Mouse (Mus musculus): Measurements from ENCODE around the gene Ccdc137. TPM values are rescaled to one million over a fixed set of nuclear protein-coding genes. Genes with fewer than 3 reads are reported as not detected.

The Ccdc137 gene
- polyA plus RNA-seq, 1 experiment from 2014 or later, result 19.9 TPM

DNA sequence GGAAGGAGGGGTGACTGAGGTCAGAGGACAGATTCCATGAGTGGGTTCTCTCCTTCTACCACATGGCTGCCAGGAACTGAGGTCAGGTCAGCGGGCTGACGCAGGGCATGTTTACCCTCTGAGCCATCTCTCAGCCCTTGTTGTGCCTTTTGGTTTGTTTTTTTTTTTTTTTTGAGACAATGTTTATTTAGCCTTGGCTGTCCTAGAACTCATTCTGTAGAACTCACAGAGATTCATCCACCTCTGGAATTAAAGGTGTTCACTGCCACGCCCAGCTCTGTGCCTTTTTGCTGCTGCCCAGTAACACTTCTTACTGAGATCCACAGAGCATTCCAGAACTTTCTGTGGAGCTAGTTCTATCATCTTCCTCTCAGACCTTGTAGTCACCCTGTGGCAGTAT is 47.7 kb downstream of the Ccdc137 start:
- WGBS, result 86% methylated on average over 3 of the region's 3 CpGs
- no peaks in the 10 kb centered on the region for H3K27me3 ChIP-seq (ENCODE audit: control insufficient read depth, insufficient read depth, low read length)
- H3K4me2 ChIP-seq (replicated peaks), result no peak overlapping the region
- H3K9ac ChIP-seq, result no peak overlapping the region
- H3K9me3 ChIP-seq (ENCODE audit: control insufficient read depth, low read length), result no peaks in the 10 kb centered on the region
- H3K27ac ChIP-seq, result no peak overlapping the region
- no peak overlapping the region for H3K4me3 ChIP-seq (replicated peaks; ENCODE audit: low read length)
- DNase-seq (ENCODE audit: low spot score) (no peak), ATAC-seq (ENCODE audit: low FRiP score) (no peak)
- H3K36me3 ChIP-seq (replicated peaks; ENCODE audit: control insufficient read depth, insufficient read depth), result no peaks in the 10 kb centered on the region
- H3K4me1 ChIP-seq (replicated peaks; ENCODE audit: control insufficient read depth, insufficient read depth, low read length), result no peaks in the 10 kb centered on the region

- WGBS, result 69% methylated on average over 4 of the region's 4 CpGs
- Histone ChIP-seq H3K9ac (no peak overlapping the region), H3K36me3 (replicated peaks; ENCODE audit: control insufficient read depth, insufficient read depth) (no peaks in the 10 kb centered on the region), H3K27me3 (ENCODE audit: control insufficient read depth, insufficient read depth, low read length) (no peaks in the 10 kb centered on the region), H3K4me2 (replicated peaks) (no peak overlapping the region), H3K4me3 (replicated peaks; ENCODE audit: low read length) (no peak overlapping the region), H3K4me1 (replicated peaks; ENCODE audit: control insufficient read depth, insufficient read depth, low read length) (no peaks in the 10 kb centered on the region), H3K9me3 (ENCODE audit: control insufficient read depth, low read length) (no peaks in the 10 kb centered on the region), H3K27ac (no peak overlapping the region)
- DNase-seq (ENCODE audit: low spot score) (no peak), ATAC-seq (ENCODE audit: low FRiP score) (no peak)
Observed at GRCm38 (mm10) chr11:120506899-120507298, 49.0 kb downstream of the Ccdc137 start.

- DNase-seq (ENCODE audit: low spot score) (no peak), ATAC-seq (ENCODE audit: low FRiP score) (no peak)
- WGBS, result 74% methylated on average over 13 of the region's 13 CpGs
Observed at GRCm38 (mm10) chr11:120507611-120508289, 49.8 kb downstream of the Ccdc137 start.

DNA sequence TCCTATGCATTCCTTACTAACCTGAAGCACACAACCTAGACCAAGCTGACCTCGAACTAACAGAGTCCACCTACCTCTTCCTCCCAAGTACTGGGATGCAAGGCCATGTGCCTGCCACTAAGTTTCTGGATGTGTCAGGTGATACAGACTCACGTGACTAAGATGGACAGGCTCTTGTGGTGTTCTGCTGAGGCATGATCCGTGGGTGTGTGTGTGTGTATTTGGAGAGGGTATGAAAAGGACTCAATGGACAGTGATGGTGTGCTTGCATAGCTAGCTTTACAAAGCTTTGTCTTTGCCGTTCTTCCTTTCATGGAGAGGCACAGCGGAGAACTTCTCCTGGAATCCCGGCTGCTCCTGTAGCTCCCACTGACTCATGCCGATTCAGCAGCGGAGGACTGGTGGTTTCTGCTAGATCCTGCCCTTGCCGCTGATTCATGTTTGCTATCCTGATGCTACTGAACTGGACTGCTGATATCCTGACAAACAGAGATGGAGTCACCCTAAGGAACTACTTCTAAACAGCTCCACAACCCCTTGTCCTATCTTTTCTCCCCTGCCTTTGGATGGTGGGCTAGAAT is 50.5 kb downstream of the Ccdc137 start:
- Histone ChIP-seq H3K27ac (no peak overlapping the region), H3K27me3 (ENCODE audit: control insufficient read depth, insufficient read depth, low read length) (no peaks in the 10 kb centered on the region), H3K36me3 (replicated peaks; ENCODE audit: control insufficient read depth, insufficient read depth) (no peaks in the 10 kb centered on the region), H3K4me3 (replicated peaks; ENCODE audit: low read length) (no peak overlapping the region), H3K9ac (no peak overlapping the region), H3K4me1 (replicated peaks; ENCODE audit: control insufficient read depth, insufficient read depth, low read length) (no peaks in the 10 kb centered on the region), H3K9me3 (ENCODE audit: control insufficient read depth, low read length) (no peaks in the 10 kb centered on the region), H3K4me2 (replicated peaks) (no peak overlapping the region)
- DNase-seq (ENCODE audit: low spot score), result no peak
- 85% methylated on average over 9 of the region's 9 CpGs for WGBS
- no peak for ATAC-seq (ENCODE audit: low FRiP score)

More at GRCm38 (mm10) chr11:120507611-120508289, 49.8 kb downstream of the Ccdc137 start:
- Histone ChIP-seq H3K4me1 (replicated peaks; ENCODE audit: control insufficient read depth, insufficient read depth, low read length) (no peaks in the 10 kb centered on the region), H3K9me3 (ENCODE audit: control insufficient read depth, low read length) (no peaks in the 10 kb centered on the region), H3K9ac (no peak overlapping the region), H3K36me3 (replicated peaks; ENCODE audit: control insufficient read depth, insufficient read depth) (no peaks in the 10 kb centered on the region), H3K27ac (no peak overlapping the region), H3K4me3 (replicated peaks; ENCODE audit: low read length) (no peak overlapping the region), H3K27me3 (ENCODE audit: control insufficient read depth, insufficient read depth, low read length) (no peaks in the 10 kb centered on the region), H3K4me2 (replicated peaks) (no peak overlapping the region)

DNA sequence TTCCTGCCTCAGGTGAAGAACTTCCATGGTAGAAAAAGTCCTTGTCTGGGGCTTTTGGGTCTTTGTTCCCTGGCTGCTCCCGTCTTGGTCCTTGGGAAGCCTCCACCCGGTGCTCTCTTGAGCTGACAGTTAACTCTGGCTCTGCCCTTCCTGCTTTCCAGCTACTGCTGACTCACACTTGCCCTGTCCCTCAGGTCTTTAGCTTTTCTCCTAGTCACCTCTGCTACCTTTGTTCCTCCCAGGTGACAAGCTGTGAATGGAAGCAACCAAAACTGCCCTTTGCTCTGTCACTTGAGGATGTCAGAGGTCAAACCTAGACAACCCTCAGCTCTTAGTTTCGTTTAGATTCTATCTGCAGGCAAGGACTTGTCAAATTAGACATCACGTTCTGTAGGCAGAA is 52.0 kb downstream of the Ccdc137 start:
- ATAC-seq (ENCODE audit: low FRiP score) (no peak), DNase-seq (ENCODE audit: low spot score) (no peak)
- Histone ChIP-seq H3K4me3 (replicated peaks; ENCODE audit: low read length) (no peak overlapping the region), H3K27me3 (ENCODE audit: control insufficient read depth, insufficient read depth, low read length) (no peaks in the 10 kb centered on the region), H3K9ac (no peak overlapping the region), H3K36me3 (replicated peaks; ENCODE audit: control insufficient read depth, insufficient read depth) (no peaks in the 10 kb centered on the region), H3K27ac (no peak overlapping the region), H3K4me1 (replicated peaks; ENCODE audit: control insufficient read depth, insufficient read depth, low read length) (no peaks in the 10 kb centered on the region), H3K4me2 (replicated peaks) (no peak overlapping the region), H3K9me3 (ENCODE audit: control insufficient read depth, low read length) (no peaks in the 10 kb centered on the region)
- whole genome bisulfite sequencing, result 55% methylated on average over 4 of the region's 4 CpGs

DNA sequence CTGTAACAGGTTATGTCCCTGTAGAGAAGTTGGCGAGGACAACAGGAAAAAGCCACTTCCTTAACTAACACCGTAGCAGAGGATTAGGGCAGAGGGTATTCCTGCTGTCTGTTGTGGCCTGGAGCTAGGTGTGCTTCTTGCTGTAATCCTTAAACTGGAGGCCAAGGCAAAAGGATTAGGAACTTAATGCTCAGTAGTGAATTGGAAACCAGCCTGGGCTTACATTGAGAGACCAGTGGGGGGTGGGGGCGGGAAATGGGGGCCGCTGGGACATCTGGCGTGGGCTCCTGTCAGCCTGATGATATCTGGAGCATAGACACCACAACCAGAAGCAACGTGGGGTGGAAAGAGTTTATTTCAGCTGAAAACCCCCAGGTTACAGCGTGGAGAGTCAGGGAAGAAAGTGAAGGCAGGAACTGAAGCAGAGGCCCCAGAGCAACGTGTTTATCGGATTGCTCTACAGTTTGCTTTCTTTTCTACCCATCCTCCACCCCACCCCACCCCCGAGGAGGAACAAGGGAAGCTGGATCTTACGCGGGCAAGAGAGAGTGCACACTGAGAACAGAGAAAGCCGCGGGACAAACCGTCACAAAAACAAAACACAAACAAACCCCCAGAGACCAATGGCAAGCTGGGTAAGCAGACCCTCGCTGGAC is 52.6 kb downstream of the Ccdc137 start:
- no peak for ATAC-seq (ENCODE audit: low FRiP score)
- Histone ChIP-seq H3K9me3 (ENCODE audit: control insufficient read depth, low read length) (no peaks in the 10 kb centered on the region), H3K27ac (no peak overlapping the region), H3K36me3 (replicated peaks; ENCODE audit: control insufficient read depth, insufficient read depth) (no peaks in the 10 kb centered on the region), H3K4me1 (replicated peaks; ENCODE audit: control insufficient read depth, insufficient read depth, low read length) (no peaks in the 10 kb centered on the region), H3K4me3 (replicated peaks; ENCODE audit: low read length) (no peak overlapping the region), H3K27me3 (ENCODE audit: control insufficient read depth, insufficient read depth, low read length) (no peaks in the 10 kb centered on the region), H3K9ac (peak overlapping the region; percentile 42; the same call in 1 of the 2 replicates), H3K4me2 (replicated peaks) (peak overlapping the region; percentile 39)
- no peak for DNase-seq (ENCODE audit: low spot score)
- 9% methylated on average over 16 of the region's 16 CpGs for WGBS

GRCm38 (mm10) chr11:120512790-120513453 is 55.0 kb downstream of the Ccdc137 start:
- Histone ChIP-seq H3K9ac (peak overlapping the region; percentile 16; the same call in 1 of the 2 replicates), H3K27ac (no peak overlapping the region), H3K9me3 (ENCODE audit: control insufficient read depth, low read length) (no peaks in the 10 kb centered on the region), H3K36me3 (replicated peaks; ENCODE audit: control insufficient read depth, insufficient read depth) (no peaks in the 10 kb centered on the region), H3K4me3 (replicated peaks; ENCODE audit: low read length) (no peak overlapping the region), H3K4me1 (replicated peaks; ENCODE audit: control insufficient read depth, insufficient read depth, low read length) (no peaks in the 10 kb centered on the region), H3K4me2 (replicated peaks) (no peak overlapping the region), H3K27me3 (ENCODE audit: control insufficient read depth, insufficient read depth, low read length) (no peaks in the 10 kb centered on the region)
- WGBS, result 35% methylated on average over 6 of the region's 6 CpGs
- no peak for ATAC-seq (ENCODE audit: low FRiP score)
- no peak for DNase-seq (ENCODE audit: low spot score)

Data from hindbrain, embryonic 14.5 days (tissue).